Mouse (Mus musculus) granulocyte monocyte progenitor cell, adult 5-6 weeks (primary cell): ENCODE results near the gene Cmtr2. TPM values are rescaled to one million over a fixed set of nuclear protein-coding genes. Genes with fewer than 3 reads are reported as not detected.

ENCODE experiments used
- ATAC-seq: replicated peaks from 2 replicates; pipeline ENCODE4 v1.8.0; 2016; ENCODE audit warnings: mild to moderate bottlenecking, moderate TSS enrichment, inconsistent platforms; ENCODE audit not compliant: poor library complexity, severe bottlenecking
- total RNA-seq, 2 experiments: library from RNA; stranded (forward) in 1 of 2; stranded (reverse) in 1 of 2; fragments of 200-712, 200-1000 nt in 1 of 2; fragments of >200 nt in 1 of 2; fragmentation: Nextera tagmentation in 1 of 2; gene quantifications; 2 replicates each; pipeline ENCODE4 v1.2.3; 2014 to 2017

Gene Cmtr2
- total RNA-seq (2014; fragmentation: Nextera tagmentation) (8.5 and 11.0 TPM in 2 replicates), total RNA-seq (2017) (14.2 and 17.2 TPM in 2 replicates)

DNA sequence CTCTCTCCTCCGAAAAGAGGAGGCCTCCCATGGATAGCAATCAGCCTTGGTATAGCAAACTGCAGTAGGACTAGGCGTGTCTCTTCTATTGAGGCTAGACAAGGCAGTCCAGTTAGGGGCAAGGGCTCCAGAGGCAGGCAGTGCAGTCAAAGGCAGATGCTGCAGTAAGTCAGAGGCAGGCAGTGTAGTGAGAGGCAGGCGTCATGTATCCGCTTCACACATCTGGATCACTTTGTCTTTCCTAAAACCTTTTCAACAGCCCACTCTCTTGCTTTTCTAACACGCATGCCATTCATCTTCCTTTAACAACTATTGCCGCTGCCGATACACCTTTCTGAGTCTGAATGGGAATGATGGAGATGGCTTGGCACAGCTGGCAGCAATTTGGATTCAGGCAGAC is at the start of gene Cmtr2:
Gene Cmtr2 (plus strand): TSS at position 301 of the 400 bp plus-strand sequence.
- ATAC-seq = no peak

DNA sequence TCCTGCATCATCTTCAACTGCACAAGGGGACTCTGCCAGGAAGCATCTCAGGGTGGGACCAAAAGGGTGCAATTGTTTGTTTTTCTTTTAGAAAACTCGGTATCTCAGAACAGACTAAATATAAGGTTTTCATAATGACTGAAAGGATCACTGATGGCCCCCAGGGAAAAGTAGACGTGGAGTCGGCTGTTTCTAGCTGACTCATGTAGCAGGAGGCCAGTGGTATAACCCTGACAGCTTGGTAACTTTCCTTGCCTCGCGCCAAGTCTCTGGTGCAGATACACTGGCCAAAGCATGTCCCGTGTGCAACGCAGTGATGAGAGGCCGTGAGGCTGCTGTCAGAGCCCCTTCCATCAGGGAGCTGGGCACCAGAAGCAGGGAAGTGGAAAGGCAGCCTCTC is 49.2 kb upstream of the Cmtr2 start:
- no peak for ATAC-seq

DNA sequence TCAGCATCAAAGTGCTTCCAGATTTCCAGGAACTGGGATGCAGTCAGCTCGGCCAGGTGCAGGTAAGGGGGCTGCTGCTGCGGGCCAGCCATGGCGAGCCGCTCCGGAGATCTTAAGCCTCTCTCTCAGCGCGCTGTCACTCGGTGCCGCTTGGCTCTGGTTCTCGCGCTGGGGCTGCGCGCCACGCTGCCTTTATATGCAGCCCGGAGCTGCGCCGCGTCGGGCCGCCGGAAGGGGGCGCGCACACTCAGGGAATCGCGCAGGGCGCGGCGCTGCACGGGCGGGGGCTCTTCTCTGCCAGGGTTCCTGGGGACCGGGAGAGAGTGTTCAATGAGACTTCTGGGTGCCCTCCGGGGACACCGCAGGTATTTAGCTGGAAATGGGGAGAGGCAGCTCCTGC is 47.4 kb upstream of the Cmtr2 start, which contains the start of gene Calb2:
Gene Calb2 (minus strand): TSS at position 165 of the 400 bp plus-strand sequence.
- peak; percentile 81 for ATAC-seq

DNA sequence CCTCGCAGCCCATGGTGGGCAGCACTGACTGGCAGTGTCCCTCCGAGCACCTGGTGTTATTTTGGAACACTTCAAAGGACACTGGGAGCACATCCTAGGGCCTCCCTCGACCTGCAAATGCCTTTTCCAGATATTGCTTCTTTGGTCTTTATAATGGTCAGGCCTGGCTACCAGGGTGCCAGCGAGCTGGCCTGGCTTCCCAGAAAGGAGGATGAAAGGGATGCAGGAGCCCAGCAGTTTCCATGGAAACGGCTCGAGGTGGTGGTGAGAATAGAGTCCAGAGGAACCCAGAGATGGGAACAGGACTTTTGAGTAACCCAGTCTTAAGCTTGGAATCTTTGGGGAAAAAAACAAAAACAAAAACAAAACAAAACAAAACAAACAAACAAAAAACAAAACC is 43.3 kb upstream of the Cmtr2 start:
- ATAC-seq = no peak

DNA sequence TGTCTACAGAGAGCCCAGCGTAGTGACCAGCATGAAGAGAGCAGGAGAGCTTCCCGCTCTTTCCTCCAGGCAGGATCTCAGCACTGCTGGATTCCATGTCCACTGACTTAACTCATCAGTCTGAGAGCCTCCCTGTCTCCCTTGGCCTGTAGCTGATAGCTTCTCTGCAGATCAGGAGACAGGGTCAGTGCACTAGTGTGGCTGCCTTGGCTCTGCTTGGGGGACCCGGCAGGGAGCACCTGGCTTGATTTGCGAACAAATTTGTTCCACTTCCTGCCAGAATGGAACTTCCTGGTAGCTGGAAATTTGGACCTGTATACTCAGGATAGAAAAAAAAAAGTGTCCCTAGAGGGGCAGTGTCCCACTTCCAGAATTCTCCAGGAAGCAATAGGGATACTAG is 40.6 kb upstream of the Cmtr2 start:
- no peak for ATAC-seq

DNA sequence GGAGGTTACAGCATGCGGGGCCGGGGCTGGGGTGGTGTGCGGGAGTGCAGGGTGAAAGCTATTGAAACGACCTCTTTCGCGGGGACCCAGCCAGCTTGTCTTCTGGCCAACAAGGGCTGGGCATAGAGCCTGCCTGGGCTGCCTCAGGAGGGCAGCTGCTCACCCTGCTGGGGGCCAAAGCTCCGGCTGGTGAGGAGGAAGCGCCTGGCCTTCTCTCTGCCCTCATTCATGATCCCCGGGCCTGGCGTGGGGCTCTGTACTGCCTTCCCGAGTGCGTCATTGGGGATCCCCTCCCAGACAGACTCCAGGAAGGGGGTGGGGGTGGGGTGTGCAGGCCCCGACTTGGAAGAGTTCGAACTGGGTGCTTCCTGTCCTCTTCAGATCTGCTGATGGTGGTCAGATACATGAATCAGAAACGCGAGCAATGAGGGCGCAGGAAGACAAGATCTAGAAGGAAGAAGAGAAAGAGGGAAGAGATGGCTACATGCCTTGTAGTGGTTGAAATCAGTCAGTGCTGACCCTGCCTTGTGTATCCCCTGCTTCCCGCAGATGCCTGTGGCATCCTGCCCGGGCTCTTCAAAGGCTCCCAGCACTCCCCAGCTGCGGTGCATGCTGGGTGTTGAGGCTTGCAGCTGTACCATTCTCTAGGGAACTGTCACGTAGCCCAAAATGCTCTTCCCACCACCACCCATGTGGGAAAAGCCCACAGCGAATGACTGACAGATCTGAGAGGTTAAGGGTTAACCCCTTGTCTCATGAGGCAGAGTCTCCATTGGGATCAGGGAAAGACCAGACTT is 37.9 kb upstream of the Cmtr2 start:
- no peak for ATAC-seq

DNA sequence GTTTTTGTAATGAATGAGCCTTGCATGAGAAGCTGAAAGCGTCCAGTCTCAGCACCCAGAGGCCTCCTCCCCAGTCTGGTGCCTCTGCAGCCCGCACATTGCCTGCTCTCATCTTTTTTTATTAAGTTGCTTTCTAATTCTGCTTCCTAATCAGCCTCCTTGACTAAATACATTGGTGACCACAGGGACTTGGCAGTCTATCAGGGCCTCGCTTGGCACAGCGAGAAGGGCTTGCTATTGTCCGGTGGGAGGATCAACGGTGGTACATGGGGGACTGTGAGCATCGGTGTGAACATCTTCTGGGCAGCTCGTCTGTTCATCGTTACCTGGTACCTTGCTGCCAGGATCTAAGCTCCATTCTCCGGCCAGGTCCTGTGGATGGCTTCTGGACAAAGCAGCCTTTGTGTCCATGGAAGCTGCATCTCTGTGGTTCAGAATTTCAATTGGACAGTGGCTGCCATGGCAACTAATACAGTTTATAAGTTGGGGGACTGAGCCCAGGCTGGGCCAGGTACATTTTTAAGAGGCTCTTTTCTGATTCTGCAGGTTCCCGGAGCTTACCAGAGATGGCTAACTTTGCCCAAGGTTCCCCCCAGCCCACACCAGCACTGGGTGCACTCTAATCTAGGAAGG is 32.6 kb upstream of the Cmtr2 start:
- no peak for ATAC-seq

DNA sequence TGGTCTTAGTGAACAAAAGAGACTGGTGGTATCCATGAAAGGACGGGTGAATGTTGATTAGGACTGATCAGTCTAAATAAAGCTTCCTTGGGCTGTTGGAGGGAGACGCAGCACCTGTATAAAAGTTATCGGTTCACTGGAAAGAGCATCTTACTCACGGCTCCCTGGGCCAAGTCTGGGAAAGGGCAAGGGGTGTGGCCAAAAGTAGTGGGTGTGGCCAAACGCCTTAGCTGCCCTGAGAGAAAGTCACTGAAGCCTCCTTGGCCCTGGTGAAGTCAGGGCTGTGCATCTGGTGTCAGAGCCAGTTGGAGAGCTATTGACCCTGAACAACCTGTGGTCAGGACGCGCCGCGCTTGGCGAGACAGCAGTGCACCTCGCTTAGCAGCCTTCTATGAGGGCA is 31.7 kb upstream of the Cmtr2 start:
- no peak for ATAC-seq

DNA sequence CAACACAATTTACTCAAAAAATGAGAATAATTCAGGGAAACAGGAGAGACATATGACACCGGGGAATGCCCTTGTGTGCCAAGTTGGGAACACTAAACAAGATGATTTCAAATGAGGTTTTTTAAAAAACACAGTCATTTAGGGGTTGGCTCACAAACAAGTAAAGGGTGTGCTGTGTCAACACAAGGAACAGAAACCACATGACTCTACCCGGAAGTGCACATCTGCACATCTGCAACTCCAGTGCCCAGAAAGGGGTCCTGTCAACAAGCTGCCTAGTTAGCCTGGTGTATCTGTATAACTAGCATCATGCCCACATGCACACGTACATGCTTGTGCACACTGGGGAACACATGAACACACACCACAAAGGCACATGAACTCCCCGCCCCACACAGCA is 29.9 kb upstream of the Cmtr2 start:
- ATAC-seq = no peak

DNA sequence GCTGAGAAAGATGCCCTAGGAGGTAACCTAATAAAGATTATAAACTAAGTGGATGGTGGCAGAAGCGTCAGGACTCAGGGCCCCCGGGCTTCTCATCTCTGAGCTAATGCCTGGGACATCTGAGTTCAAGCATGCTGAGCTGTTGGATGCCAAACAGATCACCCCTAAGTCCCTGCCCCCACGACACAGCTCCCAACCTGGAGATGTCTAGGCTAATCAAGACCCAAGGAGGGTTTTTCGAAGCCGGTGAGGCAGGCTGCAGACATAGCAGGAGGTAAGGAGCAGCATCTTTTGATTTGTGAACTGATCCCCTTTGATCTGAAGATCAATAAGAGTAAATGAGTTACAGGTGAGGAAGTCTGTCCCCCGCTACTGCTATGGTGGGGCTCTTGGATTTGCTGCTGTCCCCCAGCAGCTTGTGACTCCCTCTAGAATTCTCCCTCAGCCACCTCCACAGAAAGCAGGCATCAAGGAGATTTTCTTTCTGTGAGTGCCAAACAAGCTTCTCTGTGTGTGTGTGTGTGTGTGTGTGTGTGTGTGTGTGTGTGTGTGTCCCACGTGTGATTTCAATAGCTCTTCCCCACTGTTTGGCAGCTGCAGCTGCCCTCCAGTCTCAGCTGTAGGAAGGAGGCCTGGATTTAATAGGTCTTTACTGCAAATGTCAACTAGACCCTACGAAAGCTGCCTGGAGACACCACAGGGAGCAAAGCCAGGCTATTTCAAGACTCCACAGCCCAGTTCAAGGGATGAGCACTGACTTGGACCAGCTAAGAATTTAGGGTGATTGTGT is 26.3 kb upstream of the Cmtr2 start:
- ATAC-seq = no peak

DNA sequence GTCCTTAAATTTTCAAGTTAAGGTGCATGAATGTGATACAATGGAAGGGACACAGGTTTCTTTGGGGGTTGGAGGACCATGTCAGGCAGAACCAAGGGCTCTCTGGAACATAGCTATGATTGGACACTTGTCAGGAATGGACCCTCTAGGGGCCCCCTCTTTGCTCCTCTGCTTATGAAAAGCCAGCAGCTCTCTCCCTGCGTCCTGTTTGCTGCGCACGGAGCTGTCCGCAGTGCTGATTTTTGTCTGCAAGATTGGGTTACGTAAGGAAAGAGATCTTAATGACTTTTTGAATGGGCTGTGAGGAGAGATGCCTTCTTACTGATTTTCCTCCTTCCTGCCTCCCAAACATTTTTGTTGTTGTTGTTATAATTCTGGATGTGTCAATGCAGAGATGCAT is 18.8 kb upstream of the Cmtr2 start:
- peak; percentile 59 for ATAC-seq

DNA sequence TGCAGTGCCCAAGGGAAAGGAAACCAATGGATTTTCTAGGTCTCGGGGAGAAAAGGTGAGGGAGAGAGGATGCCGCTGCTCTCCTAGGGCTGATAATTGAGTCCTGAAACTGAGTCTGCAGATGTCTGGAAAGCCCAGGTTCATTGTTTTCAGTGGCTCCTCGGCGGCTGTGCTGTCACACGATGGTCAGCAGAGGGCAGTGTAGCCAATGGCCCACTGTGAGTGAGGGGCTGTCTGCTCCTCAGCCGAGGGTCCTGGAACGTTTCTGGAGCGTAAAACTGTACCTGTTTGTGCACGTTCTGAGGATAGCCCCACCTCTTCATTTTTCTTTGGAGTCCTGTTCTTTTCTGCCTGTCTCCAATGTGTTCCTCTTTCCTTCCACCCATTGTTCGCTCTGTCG is 13.7 kb upstream of the Cmtr2 start:
- ATAC-seq = no peak

DNA sequence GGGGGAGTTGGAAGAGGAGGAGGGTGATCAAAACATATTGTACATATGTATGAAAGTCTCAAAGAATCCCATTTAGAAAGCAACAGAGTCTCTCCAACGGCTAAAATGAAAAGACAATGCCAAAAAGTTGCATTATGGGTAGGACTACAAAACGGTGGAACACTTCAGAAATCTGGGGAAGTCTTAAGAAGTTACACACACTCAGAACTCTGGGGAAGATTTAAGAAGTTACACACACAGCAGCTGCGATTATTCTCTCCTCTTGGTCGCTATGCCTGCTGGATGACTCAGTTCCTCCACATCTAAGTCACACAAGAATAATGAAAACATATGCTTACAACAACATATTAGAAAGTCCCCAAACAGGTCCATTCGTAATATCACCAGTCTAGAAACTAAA is 788 bp downstream of the Cmtr2 start:
- ATAC-seq = no peak

DNA sequence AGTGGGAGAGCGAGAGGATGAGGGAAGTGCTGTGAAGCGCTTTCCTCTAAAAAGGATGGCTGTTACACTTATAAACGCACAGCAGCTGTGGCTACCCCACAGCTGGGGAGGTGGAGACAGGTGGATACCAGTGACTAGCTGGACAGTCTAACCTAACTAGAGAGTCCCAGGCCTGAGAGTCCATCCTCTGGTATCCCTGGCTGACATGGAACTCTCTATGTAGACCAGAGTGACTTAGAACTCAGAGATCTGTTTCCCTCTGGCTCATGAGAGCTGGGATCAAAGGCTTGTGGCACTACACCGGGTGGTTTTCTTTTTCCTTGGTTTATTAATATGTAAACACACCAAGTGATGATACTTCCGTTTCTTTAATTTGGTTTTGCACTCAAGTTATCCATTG is 1.7 kb downstream of the Cmtr2 start:
- no peak for ATAC-seq

DNA sequence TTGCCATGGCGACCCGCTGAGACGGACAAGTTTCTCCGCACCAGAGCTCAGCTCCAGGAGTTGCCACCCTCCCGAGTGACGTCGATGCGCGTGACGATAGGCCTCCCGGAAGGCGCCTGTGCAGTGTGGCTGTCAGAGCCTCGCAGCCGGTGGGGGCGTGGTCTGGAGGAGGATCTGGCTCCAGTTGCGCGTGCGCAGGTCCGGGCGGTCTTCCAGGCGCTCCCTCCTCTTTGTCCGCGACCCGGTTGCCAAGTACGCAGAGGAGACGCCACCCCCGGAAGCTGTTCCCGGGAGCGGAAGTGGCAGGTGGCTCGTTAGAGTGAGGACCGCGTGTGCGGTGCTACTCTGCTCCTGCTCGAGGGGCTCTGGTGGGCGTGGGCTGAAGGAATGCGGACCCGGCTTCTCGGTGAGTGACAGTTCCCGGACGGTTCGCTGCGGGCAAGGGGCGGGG is 2.2 kb downstream of the Cmtr2 start:
- ATAC-seq = peak; percentile 96

DNA sequence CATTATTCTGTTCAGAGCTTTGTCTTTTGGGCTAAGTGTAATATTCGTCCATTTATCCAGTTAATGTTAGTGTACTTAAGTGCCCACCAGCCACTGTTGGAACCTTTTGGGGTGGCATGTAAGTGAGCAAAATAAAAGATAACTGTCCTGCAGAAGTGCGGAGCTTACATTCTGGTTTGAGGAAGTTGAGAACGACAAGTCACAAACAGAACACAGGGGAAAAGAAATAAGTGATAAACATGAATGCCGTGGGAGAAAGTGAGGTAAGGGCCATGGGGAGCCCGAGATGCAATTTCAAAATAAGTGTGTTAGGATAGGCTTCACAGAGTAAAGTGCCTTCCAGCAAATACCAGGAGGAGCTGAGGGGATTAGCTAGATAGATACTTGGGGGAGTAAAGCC is 3.0 kb downstream of the Cmtr2 start:
- no peak for ATAC-seq

DNA sequence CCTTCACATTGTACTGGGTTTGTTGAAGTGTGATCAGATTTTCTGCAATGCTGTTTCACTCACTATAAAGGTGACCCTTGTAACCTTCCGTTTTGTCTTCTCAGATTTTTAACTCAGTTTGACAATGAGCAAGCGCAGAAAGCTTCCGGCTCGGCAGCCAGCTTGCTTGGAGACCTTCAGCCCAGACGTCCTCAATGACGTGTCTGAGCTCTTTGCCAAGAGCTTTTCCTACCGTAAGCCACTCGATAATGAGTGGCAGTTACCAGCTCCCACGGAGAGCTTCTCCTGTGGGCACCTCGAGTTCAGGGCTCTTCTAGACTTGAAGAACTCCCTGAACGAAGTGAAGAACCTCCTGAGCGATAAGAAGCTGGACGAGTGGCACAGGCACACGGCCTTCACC is 5.5 kb downstream of the Cmtr2 start:
- ATAC-seq = no peak

DNA sequence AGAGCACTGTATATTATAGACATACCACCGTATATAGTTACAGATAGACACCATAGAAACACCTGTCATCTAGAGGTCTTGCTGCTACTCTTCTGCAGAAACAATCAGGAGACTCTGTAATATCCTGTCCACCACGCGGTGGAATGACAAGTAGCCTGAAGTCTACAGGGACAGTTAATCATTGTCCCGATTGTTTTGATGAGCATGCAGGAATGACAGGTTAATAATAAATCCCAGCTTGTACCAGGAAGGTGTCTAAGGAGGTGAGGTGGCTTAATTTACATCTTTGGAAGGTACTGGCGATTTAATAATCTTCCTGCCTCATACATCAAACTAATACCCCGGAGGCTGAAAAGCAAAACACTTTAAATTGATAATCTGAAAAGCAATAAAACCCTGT is 15.3 kb downstream of the Cmtr2 start:
- no peak for ATAC-seq

DNA sequence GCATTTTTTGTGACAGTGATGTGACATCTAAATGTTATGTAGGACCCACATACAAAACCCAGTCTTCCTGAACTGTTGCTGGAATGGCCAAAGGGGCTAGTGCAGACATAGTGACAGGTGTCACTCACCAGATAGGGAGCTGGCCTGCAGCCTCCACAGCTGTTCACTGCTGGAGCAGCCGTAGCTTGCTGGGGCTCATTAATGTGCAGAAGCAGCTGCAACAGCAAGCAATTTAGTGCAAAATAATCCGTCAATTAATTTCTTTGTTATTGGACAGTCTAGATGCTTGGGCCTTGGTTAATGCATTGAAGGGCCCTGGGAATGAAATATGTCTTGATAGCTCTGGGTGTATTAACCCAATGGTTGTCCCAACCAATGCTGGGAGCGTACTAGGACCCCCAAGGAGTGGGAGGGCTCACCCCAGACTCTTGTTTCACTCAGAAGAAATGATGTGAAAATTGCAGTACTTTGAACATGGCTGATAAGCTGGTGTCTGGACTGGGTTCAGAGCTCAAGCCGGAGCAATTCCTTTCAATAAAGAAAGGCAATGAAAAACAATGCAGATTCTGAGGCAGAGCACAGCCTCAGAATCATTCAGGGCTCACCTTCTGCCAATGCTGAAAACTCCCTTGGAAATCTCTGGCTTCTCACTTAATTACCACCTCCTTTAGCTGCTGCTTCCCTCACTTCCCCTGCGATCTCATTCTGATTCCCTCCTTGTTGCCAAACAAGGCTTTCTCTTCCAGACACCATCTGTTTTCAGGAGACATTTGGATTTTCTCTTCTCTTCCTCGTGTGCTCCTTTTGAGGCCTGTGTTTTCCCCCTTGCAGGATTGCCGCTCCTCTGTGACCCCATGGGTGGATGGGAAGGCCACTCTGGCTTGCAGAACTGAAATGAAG is 27.1 kb downstream of the Cmtr2 start:
- no peak for ATAC-seq

DNA sequence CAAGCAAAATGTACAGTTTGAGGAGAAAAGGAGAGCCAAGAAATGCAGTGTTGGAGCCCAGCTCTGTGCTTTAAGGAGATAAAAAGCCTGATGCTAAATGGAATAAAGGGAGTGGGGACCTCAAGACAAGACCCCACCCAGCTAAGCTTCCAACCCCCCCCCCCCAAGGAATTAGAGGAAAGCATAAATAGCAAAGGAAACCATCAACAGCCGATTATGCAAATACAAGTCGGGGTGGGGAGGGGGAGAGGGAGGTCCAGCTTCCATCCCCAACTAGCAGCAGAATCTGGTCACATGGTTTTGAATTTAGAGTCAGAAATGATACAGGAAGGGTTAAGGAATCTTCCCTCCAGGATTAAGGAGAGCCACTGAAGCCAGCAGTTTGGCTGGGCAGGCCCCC is 29.1 kb downstream of the Cmtr2 start:
- no peak for ATAC-seq
